Comparison of ENCODE assay signal across 12 mouse cellular contexts in genomic region chr16:32273338-32273737, GRCm38 (mm10). TPM values are rescaled to one million over a fixed set of nuclear protein-coding genes. Genes with fewer than 3 reads are reported as not detected.
DNase-seq lines count a peak whose midpoint lies in the region; TF ChIP-seq lines count a peak whose summit lies in the region.
"Had no signal": no experiment of that assay in that cellular context is flagged by ENCODE, and none has a peak within 500 bp of the region (broad histone marks: within the 10 kb centered on the region; RNA-seq: fewer than 3 reads in every experiment).

No protein-coding gene starts in this region.

- H3K4me1 ChIP-seq in kidney, adult 2 months (ENCODE audit: control insufficient read depth, insufficient read depth, low read length): 0 out of 2 replicates have a peak, but pooled peaks cover 4% of the 10 kb centered on the region

- peak; percentile 48 for TF ChIP-seq CTCF in kidney, adult 2 months (conservative IDR thresholded peaks at IDR 0.05; ENCODE audit: insufficient read depth, insufficient read length, low read depth, low read length)

- no peak overlapping the region for H3K4me3 ChIP-seq in kidney, adult 2 months (ENCODE audit: insufficient read depth, low read depth, low read length)
- H3K4me3 ChIP-seq: midbrain, embryonic 10.5 days had no signal

- TF ChIP-seq POLR2A in kidney, adult 2 months (IDR thresholded peaks at IDR 0.05; ENCODE audit: low read depth, low read length): no peak

- H3K27ac ChIP-seq in kidney, adult 2 months (ENCODE audit: insufficient read depth, low read depth, low read length): no peak overlapping the region
- H3K27ac ChIP-seq: midbrain, embryonic 10.5 days had no signal

- no peaks in the 10 kb centered on the region for H3K27me3 ChIP-seq in kidney, adult 2 months (replicated peaks; ENCODE audit: control insufficient read depth, insufficient read depth, low read length)

- WGBS in kidney, adult 2 months: 56% methylated on average over 9 of the region's 9 CpGs

- no peaks in the 10 kb centered on the region for H3K36me3 ChIP-seq in kidney, adult 2 months (ENCODE audit: control insufficient read depth, insufficient read depth, low read length)
- H3K36me3 ChIP-seq: midbrain, embryonic 10.5 days had no signal

- DNase-seq in kidney, adult 2 months: no peak
- no peak for DNase-seq in kidney, adult 18-20 months
- DNase-seq in CD8-positive naive resting alpha-beta T cell, adult 2 months (ENCODE audit: low read depth in 2 of 2, low spot score in 2 of 2): peak; percentile 14 to 35
- DNase-seq in NIH3T3 (ENCODE audit: low read depth): peak; percentile 42
- DNase-seq in mesoderm, embryonic 11.5 days (ENCODE audit: low read depth, low spot score): peak; percentile 27
- DNase-seq in heart, adult 8-10 months (ENCODE audit: low spot score): no peak
- no peak for DNase-seq in ovary, postnatal 14 days (ENCODE audit: low spot score)
- DNase-seq in layer of hippocampus, adult 18-20 months (ENCODE audit: low spot score in 2 of 2): no peak
- DNase-seq: kidney, adult 11 months had no signal

RNA-seq across cellular contexts. Expression of gene Smco1, which starts 2.1 kb away (rescaled TPM):
- 0.06 TPM in 1 of 2 replicates, not detected in the other for polyA plus RNA-seq in kidney, adult 2 months (2012; rRNA removed)
- total RNA-seq in heart, adult 8-10 months (2022): 10 to 100 TPM; 21.6 to 33.8 (median 27.9) TPM
- total RNA-seq in layer of hippocampus, adult 18-20 months (2021): under 1 TPM; 0.30 to 0.45 TPM
- polyA plus RNA-seq: forebrain, embryonic 14.5 days; stomach, embryonic 14.5 days had no signal

RNA-seq across cellular contexts. Expression of gene Rnf168, which starts 3.9 kb away (rescaled TPM):
- 6.0 and 6.4 TPM in 2 replicates for polyA plus RNA-seq in kidney, adult 2 months (2012; rRNA removed)
- total RNA-seq in heart, adult 8-10 months (2022): 10 to 100 TPM; 11.3 to 15.3 (median 12.1) TPM
- 10 to 100 TPM; 26.7 to 30.9 TPM for total RNA-seq in layer of hippocampus, adult 18-20 months (2021)

RNA-seq across cellular contexts. Expression of gene Wdr53, which starts 26.3 kb away (rescaled TPM):
- 5.2 and 6.0 TPM in 2 replicates for polyA plus RNA-seq in kidney, adult 2 months (2012; rRNA removed)
- total RNA-seq in heart, adult 8-10 months (2022): 1 to 10 TPM; 3.8 to 8.3 (median 7.3) TPM
- 10 to 100 TPM; 13.2 to 14.0 TPM for total RNA-seq in layer of hippocampus, adult 18-20 months (2021)

RNA-seq across cellular contexts. Expression of gene Fbxo45, which starts 26.4 kb away (rescaled TPM):
- 2.7 and 3.5 TPM in 2 replicates for polyA plus RNA-seq in kidney, adult 2 months (2012; rRNA removed)
- 10 to 100 TPM; 11.4 to 14.0 (median 13.2) TPM for total RNA-seq in heart, adult 8-10 months (2022)
- total RNA-seq in layer of hippocampus, adult 18-20 months (2021): 10 to 100 TPM; 46.3 to 47.5 TPM

RNA-seq across cellular contexts. Expression of gene Ubxn7, which starts 58.7 kb away (rescaled TPM):
- polyA plus RNA-seq in kidney, adult 2 months (2012; rRNA removed): 10.4 and 14.6 TPM in 2 replicates
- total RNA-seq in heart, adult 8-10 months (2022): 10 to 100 TPM; 23.1 to 27.1 (median 24.5) TPM
- total RNA-seq in layer of hippocampus, adult 18-20 months (2021): 10 to 100 TPM; 46.4 to 52.4 TPM

Comparison
In these comparisons a context has a peak if more than half of its experiments do, and no peak if none do; other contexts are left out.
1. DNase-seq: peak in CD8-positive naive resting alpha-beta T cell, adult 2 months (2 of 2), NIH3T3 (single experiment) and mesoderm, embryonic 11.5 days (single experiment); none in kidney, adult 2 months (single experiment), kidney, adult 18-20 months (single experiment), heart, adult 8-10 months (single experiment), ovary, postnatal 14 days (single experiment) and layer of hippocampus, adult 18-20 months (0 of 2).
2. RNA of gene Smco1, which starts 2.1 kb away (total RNA-seq): 21.6 to 33.8 TPM in heart, adult 8-10 months; 0.30 to 0.45 TPM in layer of hippocampus, adult 18-20 months; every median in the first group is over 10 times any median in the second.